Comparison of ENCODE assay signal across 9 mouse cellular contexts in the genomic region with DNA sequence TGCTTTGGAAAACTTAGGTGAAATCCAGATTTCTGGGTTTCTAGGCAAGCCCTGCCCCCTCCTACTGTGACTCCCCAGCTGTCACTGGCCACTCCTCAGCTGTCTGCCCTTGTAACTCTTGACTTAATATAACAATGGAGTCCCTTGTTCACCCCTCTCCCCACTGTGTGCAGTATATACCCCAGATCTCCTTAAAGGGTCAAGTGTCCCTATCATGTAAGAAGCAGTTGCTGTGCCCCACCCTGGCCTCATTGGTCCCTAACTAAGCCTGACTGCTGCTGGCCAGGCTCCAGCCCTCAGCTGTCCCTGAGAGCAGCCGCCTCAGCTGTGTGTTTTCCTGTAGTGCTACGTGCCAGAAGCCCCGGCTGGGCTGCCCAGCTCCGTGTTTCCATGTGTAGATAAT. TPM values are rescaled to one million over a fixed set of nuclear protein-coding genes. Genes with fewer than 3 reads are reported as not detected.
DNase-seq lines count a peak whose midpoint lies in the region; ATAC-seq and TF ChIP-seq lines count a peak whose summit lies in the region.
"Had no signal": no experiment of that assay in that cellular context is flagged by ENCODE, and none has a peak within 500 bp of the region (broad histone marks: within the 10 kb centered on the region; RNA-seq: fewer than 3 reads in every experiment).

No protein-coding gene starts in this region.

- TF ChIP-seq CTCF in C2C12 (IDR thresholded peaks at IDR 0.05; ENCODE audit: control insufficient read depth, insufficient read depth, insufficient read length) = no peak

- H3K9ac ChIP-seq in midbrain, embryonic 12.5 days (replicated peaks) = peak overlapping the region; percentile 91
- H3K9ac ChIP-seq: liver, embryonic 14.5 days had no signal

- H3K4me1 ChIP-seq in forebrain, embryonic 10.5 days = peaks cover 64% of the 10 kb centered on the region
- peaks cover 70% of the 10 kb centered on the region for H3K4me1 ChIP-seq in hindbrain, embryonic 10.5 days (replicated peaks)
- H3K4me1 ChIP-seq in midbrain, embryonic 12.5 days = peaks cover 68% of the 10 kb centered on the region

- 11% methylated on average over 4 of the region's 4 CpGs for WGBS in forebrain, embryonic 10.5 days
- 8% methylated on average over 4 of the region's 4 CpGs for WGBS in hindbrain, embryonic 10.5 days
- WGBS in midbrain, embryonic 12.5 days = 1% methylated on average over 4 of the region's 4 CpGs

- peak; percentile 37 for DNase-seq in embryo, embryonic 11 days
- DNase-seq in embryo, embryonic 10 days (ENCODE audit: low spot score) = no peak
- no peak for DNase-seq in forebrain, embryonic 10.5 days (ENCODE audit: extremely low spot score, low spot score)
- DNase-seq in hindbrain, embryonic 10.5 days (ENCODE audit: low spot score) = no peak
- no peak for DNase-seq in frontal cortex, postnatal 14 days (ENCODE audit: low spot score in 2 of 2)
- DNase-seq in urinary bladder, adult 18-20 months (ENCODE audit: low spot score in 2 of 2) = no peak

- no peak for ATAC-seq in midbrain, embryonic 12.5 days (ENCODE audit: low FRiP score, low read depth)

- H3K36me3 ChIP-seq in C2C12 (ENCODE audit: control insufficient read depth, insufficient read depth) = no peaks in the 10 kb centered on the region
- no peaks in the 10 kb centered on the region for H3K36me3 ChIP-seq in forebrain, embryonic 10.5 days (replicated peaks)
- no peaks in the 10 kb centered on the region for H3K36me3 ChIP-seq in hindbrain, embryonic 10.5 days
- H3K36me3 ChIP-seq in midbrain, embryonic 12.5 days = no peaks in the 10 kb centered on the region

- peak overlapping the region; percentile 78 for H3K4me2 ChIP-seq in midbrain, embryonic 12.5 days (replicated peaks)

- peak overlapping the region; percentile 51 for H3ac ChIP-seq in C2C12 (ENCODE audit: control insufficient read depth, insufficient read length, low read depth)

- no peaks in the 10 kb centered on the region for H3K79me2 ChIP-seq in C2C12 (ENCODE audit: control insufficient read depth, insufficient read depth)

- no peak overlapping the region for H3K4me3 ChIP-seq in C2C12 (ENCODE audit: insufficient read depth, poor library complexity, severe bottlenecking)
- peak overlapping the region; percentile 69; the same call in 1 of the 2 replicates for H3K4me3 ChIP-seq in forebrain, embryonic 10.5 days
- H3K4me3 ChIP-seq in hindbrain, embryonic 10.5 days = peak overlapping the region; percentile 51
- H3K4me3 ChIP-seq in midbrain, embryonic 12.5 days = peak overlapping the region; percentile 65

- no peaks in the 10 kb centered on the region for H3K79me3 ChIP-seq in C2C12 (ENCODE audit: low read depth)

- no peak overlapping the region for H3K27ac ChIP-seq in forebrain, embryonic 10.5 days
- no peak overlapping the region for H3K27ac ChIP-seq in hindbrain, embryonic 10.5 days
- H3K27ac ChIP-seq in midbrain, embryonic 12.5 days (replicated peaks) = peak overlapping the region; percentile 47; the same call in 1 of the 2 replicates
- H3K27ac ChIP-seq: liver, embryonic 14.5 days had no signal

- H3K9me3 ChIP-seq in forebrain, embryonic 10.5 days = 0 out of 2 replicates have a peak, but pooled peaks cover 3% of the 10 kb centered on the region
- H3K9me3 ChIP-seq in hindbrain, embryonic 10.5 days = no peaks in the 10 kb centered on the region; the same call in 1 of the 2 replicates
- H3K9me3 ChIP-seq in midbrain, embryonic 12.5 days = no peaks in the 10 kb centered on the region

- no peaks in the 10 kb centered on the region for H3K27me3 ChIP-seq in C2C12 (ENCODE audit: control insufficient read depth, insufficient read depth, insufficient read length)
- peaks cover 74% of the 10 kb centered on the region for H3K27me3 ChIP-seq in forebrain, embryonic 10.5 days (ENCODE audit: poor library complexity, severe bottlenecking)
- H3K27me3 ChIP-seq in hindbrain, embryonic 10.5 days (ENCODE audit: insufficient read depth, poor library complexity, severe bottlenecking) = peaks cover 76% of the 10 kb centered on the region
- peaks cover 50% of the 10 kb centered on the region for H3K27me3 ChIP-seq in midbrain, embryonic 12.5 days

TF ChIP-seq in C2C12, 6 proteins besides CTCF, POLR2A, EP300 and RAD21:
- TF ChIP-seq MYOD1 (IDR thresholded peaks at IDR 0.05; ENCODE audit: control insufficient read depth, insufficient read length, low read depth) (peak; percentile 93), MAX (IDR thresholded peaks at IDR 0.05) (no peak)

RNA-seq across cellular contexts. Expression of a gene that starts 3.5 kb away (rescaled TPM):
- polyA plus RNA-seq in C2C12 (2012; fragmentation: generic; extraction: Trizol) = 12.6 TPM
- 4.3 and 6.8 TPM in 2 replicates for polyA plus RNA-seq in forebrain, embryonic 10.5 days (2016; fragmentation: Nextera tagmentation; extraction: Ambion mirVana)
- 4.0 and 12.2 TPM in 2 replicates for polyA plus RNA-seq in hindbrain, embryonic 10.5 days (2016; fragmentation: Nextera tagmentation; extraction: Ambion mirVana)
- polyA plus RNA-seq in midbrain, embryonic 12.5 days (2016; fragmentation: Nextera tagmentation; extraction: Ambion mirVana) = 49.3 and 55.3 TPM in 2 replicates

RNA-seq across cellular contexts. Expression of a gene that starts 11.5 kb away (rescaled TPM):
- not detected for polyA plus RNA-seq in C2C12 (2012; fragmentation: generic; extraction: Trizol)
- polyA plus RNA-seq in forebrain, embryonic 10.5 days (2016; fragmentation: Nextera tagmentation; extraction: Ambion mirVana) = 7.3 and 9.3 TPM in 2 replicates
- polyA plus RNA-seq in hindbrain, embryonic 10.5 days (2016; fragmentation: Nextera tagmentation; extraction: Ambion mirVana) = 5.8 and 12.7 TPM in 2 replicates
- polyA plus RNA-seq in midbrain, embryonic 12.5 days (2016; fragmentation: Nextera tagmentation; extraction: Ambion mirVana) = 28.8 and 34.8 TPM in 2 replicates

RNA-seq across cellular contexts. Expression of a gene that starts 24.0 kb away (rescaled TPM):
- polyA plus RNA-seq in C2C12 (2012; fragmentation: generic; extraction: Trizol) = 365 TPM
- polyA plus RNA-seq in forebrain, embryonic 10.5 days (2016; fragmentation: Nextera tagmentation; extraction: Ambion mirVana) = 156 and 163 TPM in 2 replicates
- 170 and 245 TPM in 2 replicates for polyA plus RNA-seq in hindbrain, embryonic 10.5 days (2016; fragmentation: Nextera tagmentation; extraction: Ambion mirVana)
- 223 and 224 TPM in 2 replicates for polyA plus RNA-seq in midbrain, embryonic 12.5 days (2016; fragmentation: Nextera tagmentation; extraction: Ambion mirVana)

RNA-seq across cellular contexts. Expression of a gene that starts 34.9 kb away (rescaled TPM):
- polyA plus RNA-seq in C2C12 (2012; fragmentation: generic; extraction: Trizol) = not detected
- 1.2 and 1.4 TPM in 2 replicates for polyA plus RNA-seq in forebrain, embryonic 10.5 days (2016; fragmentation: Nextera tagmentation; extraction: Ambion mirVana)
- polyA plus RNA-seq in hindbrain, embryonic 10.5 days (2016; fragmentation: Nextera tagmentation; extraction: Ambion mirVana) = 0.91 and 0.93 TPM in 2 replicates
- 1.7 and 1.8 TPM in 2 replicates for polyA plus RNA-seq in midbrain, embryonic 12.5 days (2016; fragmentation: Nextera tagmentation; extraction: Ambion mirVana)

RNA-seq across cellular contexts. Expression of a gene that starts 41.7 kb away (rescaled TPM):
- polyA plus RNA-seq in C2C12 (2012; fragmentation: generic; extraction: Trizol) = 5.7 TPM
- 0.10 TPM in 2 replicates for polyA plus RNA-seq in forebrain, embryonic 10.5 days (2016; fragmentation: Nextera tagmentation; extraction: Ambion mirVana)
- polyA plus RNA-seq in hindbrain, embryonic 10.5 days (2016; fragmentation: Nextera tagmentation; extraction: Ambion mirVana) = 0.77 and 1.5 TPM in 2 replicates
- polyA plus RNA-seq in midbrain, embryonic 12.5 days (2016; fragmentation: Nextera tagmentation; extraction: Ambion mirVana) = 1.1 and 1.2 TPM in 2 replicates
